Mouse (Mus musculus) CH12.LX (cell line): Measurements from ENCODE around the gene Tut7.

Experiments
- CTCF ChIP-seq, 2 experiments: IDR thresholded peaks in 1 of 2; conservative IDR thresholded peaks in 1 of 2; 2 replicates each; pipeline ENCODE4 v1.5.1; 2011 to 2012; ENCODE audit warnings: low read depth in 2 of 2, low read length in 2 of 2, improper control_type of control experiment in 1 of 2, inconsistent platforms in 1 of 2, mild to moderate bottlenecking in 1 of 2, moderate library complexity in 1 of 2
- E2F4 ChIP-seq: IDR thresholded peaks from 2 replicates; pipeline ENCODE4 v1.6.1; 2011; ENCODE audit warnings: low read depth, low read length, improper control_type of control experiment; ENCODE audit not compliant: insufficient replicate concordance
- MAFK ChIP-seq: IDR thresholded peaks from 2 replicates; pipeline ENCODE4 v1.6.1; 2011; ENCODE audit warnings: low read length, improper control_type of control experiment; ENCODE audit not compliant: insufficient replicate concordance
- SMC3 ChIP-seq: IDR thresholded peaks from 2 replicates; pipeline ENCODE4 v1.6.1; 2011; ENCODE audit warnings: low read depth, low read length, improper control_type of control experiment

GRCm38 (mm10) chr13:59872446-59872845 lies 49.5 kb upstream of the Tut7 start:
- TF ChIP-seq SMC3: no peak
- no peak for TF ChIP-seq E2F4
- TF ChIP-seq CTCF (conservative IDR thresholded peaks at IDR 0.05 in 1 of 2, IDR thresholded peaks at IDR 0.05 in 1 of 2; ENCODE audit: low read depth in 2 of 2, low read length in 2 of 2): no peak
- TF ChIP-seq MAFK: no peak
